Mouse (Mus musculus) C2C12 (cell line): ENCODE data around the gene Hectd4.

ENCODE experiments used
- CEBPB ChIP-seq: IDR thresholded peaks from one replicate; pipeline ENCODE4 v1.6.1; 2011; ENCODE audit warnings: low read depth, mild to moderate bottlenecking, control low read depth, moderate library complexity
- CTCF ChIP-seq: IDR thresholded peaks from one replicate; pipeline ENCODE4 v1.5.1; 2011; ENCODE audit not compliant: control insufficient read depth, insufficient read depth, insufficient read length
- FOSL1 ChIP-seq: IDR thresholded peaks from one replicate; pipeline ENCODE4 v1.8.0; 2011; ENCODE audit warnings: mild to moderate bottlenecking, low read length; ENCODE audit not compliant: poor library complexity, insufficient read depth, severe bottlenecking
- MAX ChIP-seq: IDR thresholded peaks from one replicate; pipeline ENCODE4 v1.6.1; 2011; ENCODE audit warnings: mild to moderate bottlenecking, control low read depth
- MYOG ChIP-seq: IDR thresholded peaks from one replicate; pipeline ENCODE4 v1.6.1; 2011; ENCODE audit not compliant: control insufficient read depth, insufficient read length; ENCODE audit errors: extremely low read depth
- USF1 ChIP-seq: IDR thresholded peaks from one replicate; pipeline ENCODE4 v1.6.1; 2011; ENCODE audit warnings: low read depth, mild to moderate bottlenecking, control low read depth, moderate library complexity

GRCm38 (mm10) chr5:121216126-121216446 lies 3.9 kb upstream of the Hectd4 start:
- TF ChIP-seq CTCF: no peak
- no peak for TF ChIP-seq USF1
- no peak for TF ChIP-seq CEBPB
- TF ChIP-seq MYOG: no peak
- TF ChIP-seq MAX: no peak
- TF ChIP-seq FOSL1: no peak
